Mouse (Mus musculus) granulocyte monocyte progenitor cell, adult 5-6 weeks (primary cell): ENCODE results near the gene 5330417H12Rik. TPM values are rescaled to one million over a fixed set of nuclear protein-coding genes. Genes with fewer than 3 reads are reported as not detected.

Experiments
- ATAC-seq: replicated peaks from 2 replicates; pipeline ENCODE4 v1.8.0; 2016; ENCODE audit warnings: mild to moderate bottlenecking, moderate TSS enrichment, inconsistent platforms; ENCODE audit not compliant: poor library complexity, severe bottlenecking
- total RNA-seq, 2 experiments: library from RNA; stranded (forward) in 1 of 2; stranded (reverse) in 1 of 2; fragments of 200-712, 200-1000 nt in 1 of 2; fragments of >200 nt in 1 of 2; fragmentation: Nextera tagmentation in 1 of 2; gene quantifications; 2 replicates each; pipeline ENCODE4 v1.2.3; 2014 to 2017

5330417H12Rik gene
- total RNA-seq, 2 experiments from 2014 or later = not detected

- ATAC-seq = no peak
Observed at GRCm38 (mm10) chr7:107633201-107633600, 8.2 kb upstream of the 5330417H12Rik start.

- ATAC-seq = peak; percentile 94
Observed at GRCm38 (mm10) chr7:107628383-107628782, 3.4 kb upstream of the 5330417H12Rik start.

DNA sequence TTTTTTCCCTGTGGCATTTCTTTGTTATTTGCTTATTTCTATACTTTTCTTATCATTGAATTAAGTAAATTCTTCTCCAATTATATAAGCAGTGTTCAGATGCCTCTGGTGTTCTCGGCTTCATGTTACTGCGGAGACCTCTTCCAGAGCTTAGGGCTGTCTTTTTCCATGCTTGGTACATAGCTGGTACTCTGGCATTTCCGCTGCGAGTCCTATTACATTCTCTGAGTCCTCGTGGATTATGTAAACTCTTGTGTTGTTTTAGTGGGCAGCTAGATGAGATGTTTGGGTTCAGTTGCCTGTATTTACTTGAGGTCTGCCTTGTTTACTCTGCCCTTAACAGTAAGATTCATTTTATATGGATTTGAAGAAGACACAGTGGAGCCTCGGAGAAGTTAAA is 820 bp upstream of the 5330417H12Rik start:
- no peak for ATAC-seq

DNA sequence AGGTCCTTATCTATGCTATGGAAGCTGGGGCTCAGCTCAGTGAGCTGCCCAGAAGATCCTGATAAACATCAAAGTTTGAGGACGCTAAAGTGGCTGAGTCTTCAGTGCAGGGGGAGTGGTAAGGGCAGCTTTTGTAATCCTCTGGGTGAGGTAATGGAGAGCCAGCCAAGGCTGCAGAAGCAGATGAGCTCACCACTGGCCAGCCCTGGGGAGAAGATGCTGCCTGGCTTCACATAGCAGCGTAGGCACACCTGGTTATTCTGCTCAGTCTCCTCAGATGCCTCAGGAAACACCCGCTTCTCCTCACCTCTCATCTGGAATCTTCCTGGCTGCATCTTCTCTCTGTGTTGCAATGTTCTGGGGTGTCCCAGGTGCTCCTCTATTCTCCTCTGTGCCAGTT is 529 bp downstream of the 5330417H12Rik start:
- ATAC-seq = 0 out of 2 replicates have a peak, but pooled peaks have one; percentile 31

DNA sequence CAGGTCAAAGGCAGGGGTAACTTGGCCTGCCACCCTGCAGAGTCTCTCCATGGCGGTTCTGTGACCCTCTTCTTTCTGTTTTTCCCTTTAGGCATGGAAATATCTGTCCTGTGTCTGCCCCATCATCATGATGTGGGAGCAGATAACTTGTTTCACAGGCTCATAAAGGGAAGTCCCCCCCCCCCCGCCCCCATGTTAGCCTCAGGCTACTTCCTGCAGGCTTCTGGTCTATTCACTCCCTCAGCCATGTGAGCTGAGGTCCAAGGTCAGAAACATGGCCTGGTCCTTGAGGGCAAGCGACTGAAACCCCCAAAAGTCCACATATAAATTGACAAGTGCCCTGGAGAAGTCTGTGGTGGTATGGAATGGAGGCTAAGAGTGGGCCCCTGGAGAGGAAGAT is 4.8 kb downstream of the 5330417H12Rik start:
- ATAC-seq = peak; percentile 54

GRCm38 (mm10) chr7:107619225-107619624 is 5.7 kb downstream of the 5330417H12Rik start:
- no peak for ATAC-seq

GRCm38 (mm10) chr7:107618028-107618992 is 6.7 kb downstream of the 5330417H12Rik start:
- ATAC-seq = no peak

GRCm38 (mm10) chr7:107610880-107611279 is 14.1 kb downstream of the 5330417H12Rik start:
- ATAC-seq = no peak

DNA sequence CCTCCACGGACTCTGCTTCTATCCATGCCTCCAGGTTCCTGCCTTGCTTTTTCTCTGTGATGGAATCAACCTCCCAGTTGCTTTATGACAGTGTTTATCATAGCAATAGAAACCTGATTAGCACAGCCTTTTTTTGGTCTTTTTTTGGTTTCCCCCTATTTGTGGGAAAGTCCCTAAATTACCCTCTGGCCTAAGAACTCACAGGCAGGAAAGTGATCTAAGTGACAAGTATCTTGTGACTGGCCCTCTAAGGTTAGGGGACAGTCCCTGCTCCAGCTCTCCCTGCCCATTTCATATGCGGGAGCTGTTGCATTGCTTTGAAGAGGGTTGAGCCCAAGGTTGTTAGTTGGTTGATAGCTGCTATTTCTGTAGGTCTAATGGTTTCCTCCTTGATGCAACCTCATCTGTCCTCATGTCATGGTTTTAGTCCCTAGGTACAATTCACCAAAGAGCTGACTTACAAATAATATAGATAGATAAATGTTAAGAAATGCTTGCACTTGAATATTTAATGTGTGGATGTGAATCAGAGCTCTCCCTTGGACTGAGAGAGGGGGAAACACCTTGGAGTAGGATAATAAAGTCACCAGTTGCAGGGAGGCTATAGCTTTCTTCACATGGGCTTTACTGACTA is 15.2 kb downstream of the 5330417H12Rik start:
- no peak for ATAC-seq

DNA sequence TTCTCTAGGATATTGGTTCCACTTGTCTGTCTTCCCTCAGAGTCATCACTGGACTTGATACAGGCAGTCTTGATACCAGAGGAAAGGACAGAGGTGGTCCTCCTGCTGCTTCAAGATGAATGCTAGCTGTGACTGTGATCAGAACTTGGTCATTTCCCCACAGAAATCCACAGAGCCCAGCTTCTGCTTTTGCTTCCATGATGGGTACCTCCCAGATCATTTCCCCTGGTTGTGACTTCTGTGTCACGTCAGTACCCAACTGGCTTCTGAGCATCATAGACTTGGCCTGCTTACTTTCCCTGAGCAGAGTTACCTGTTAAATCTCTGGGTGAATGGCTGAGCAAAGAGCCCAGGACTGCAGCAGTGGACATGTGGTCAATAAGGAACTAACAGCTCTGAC is 17.2 kb downstream of the 5330417H12Rik start:
- ATAC-seq = peak; percentile 38

GRCm38 (mm10) chr7:107602913-107603312 is 22.0 kb downstream of the 5330417H12Rik start:
- no peak for ATAC-seq

- ATAC-seq = no peak
Observed at GRCm38 (mm10) chr7:107602505-107602904, 22.5 kb downstream of the 5330417H12Rik start.

- no peak for ATAC-seq
Observed at GRCm38 (mm10) chr7:107600651-107601050, 24.3 kb downstream of the 5330417H12Rik start.

DNA sequence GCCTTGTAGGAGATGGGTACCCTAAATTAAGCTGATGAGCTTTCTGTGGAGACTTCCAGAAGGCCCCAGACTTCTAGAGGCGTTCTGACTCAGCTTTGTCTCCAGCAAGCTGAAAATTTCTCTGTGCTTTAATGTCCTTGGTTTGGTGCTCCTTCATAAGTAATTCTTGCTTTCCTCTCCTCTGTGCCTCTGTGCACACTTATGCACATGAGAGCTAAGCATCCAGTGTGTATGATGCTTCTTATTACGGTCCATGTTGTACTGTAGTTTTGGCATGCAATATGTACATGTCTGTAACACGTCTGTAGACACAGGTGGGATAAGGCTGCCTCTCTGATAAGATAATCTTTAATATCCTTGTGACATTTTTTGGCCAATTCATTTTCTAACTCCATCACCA is 27.0 kb downstream of the 5330417H12Rik start:
- ATAC-seq = no peak

- ATAC-seq = no peak
Observed at GRCm38 (mm10) chr7:107596753-107597152, 28.2 kb downstream of the 5330417H12Rik start.

DNA sequence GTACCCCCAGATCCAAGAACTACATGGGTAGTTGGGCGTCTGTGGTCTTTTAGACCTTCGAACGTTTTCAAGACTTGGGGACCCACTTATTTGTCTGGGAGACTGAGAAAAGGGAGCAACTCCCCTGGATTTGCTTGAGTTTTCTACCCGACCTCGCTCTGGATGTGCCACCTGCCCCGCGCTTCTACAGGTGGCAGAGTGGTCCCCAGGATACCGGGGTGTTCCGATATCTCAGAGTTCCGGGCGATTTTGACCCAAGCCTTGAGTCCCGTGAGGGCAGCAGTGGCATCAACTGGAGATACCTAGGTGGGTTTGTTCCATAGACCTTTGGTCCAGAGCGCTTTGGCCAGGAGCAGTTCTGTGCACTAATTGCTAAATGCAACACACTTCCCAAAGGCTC is 29.5 kb downstream of the 5330417H12Rik start:
- no peak for ATAC-seq

GRCm38 (mm10) chr7:107594857-107595402 is 30.0 kb downstream of the 5330417H12Rik start, which contains the start of gene Ppfibp2:
Gene Ppfibp2 (plus strand): TSS chr7:107595207.
- ATAC-seq = peak; percentile 87

DNA sequence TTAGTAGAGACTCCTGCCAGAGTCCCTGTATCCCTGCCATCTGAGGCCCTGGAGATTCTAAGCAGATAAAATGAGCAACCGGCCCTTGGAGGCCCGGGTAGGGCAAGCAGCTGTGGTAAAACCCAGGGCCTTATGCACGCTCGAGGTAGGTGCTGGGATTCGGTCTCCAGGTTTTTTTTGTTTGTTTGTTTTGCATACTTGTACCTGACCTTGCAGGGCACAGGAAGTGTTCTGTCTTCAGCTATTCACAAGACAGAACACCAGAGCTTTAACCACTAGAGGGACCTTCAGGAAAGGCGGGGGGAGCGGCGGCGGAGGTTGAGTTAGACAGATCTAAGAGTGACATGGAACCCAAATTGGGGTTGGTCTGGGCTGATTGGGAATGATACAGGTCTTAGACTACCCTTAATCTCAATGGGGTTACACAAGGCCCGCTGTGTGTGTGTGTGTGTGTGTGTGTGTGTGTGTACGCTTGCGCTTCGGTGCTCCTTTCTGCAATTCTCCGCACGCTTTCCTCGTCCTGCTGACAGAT is 30.6 kb downstream of the 5330417H12Rik start:
- ATAC-seq = peak; percentile 49

DNA sequence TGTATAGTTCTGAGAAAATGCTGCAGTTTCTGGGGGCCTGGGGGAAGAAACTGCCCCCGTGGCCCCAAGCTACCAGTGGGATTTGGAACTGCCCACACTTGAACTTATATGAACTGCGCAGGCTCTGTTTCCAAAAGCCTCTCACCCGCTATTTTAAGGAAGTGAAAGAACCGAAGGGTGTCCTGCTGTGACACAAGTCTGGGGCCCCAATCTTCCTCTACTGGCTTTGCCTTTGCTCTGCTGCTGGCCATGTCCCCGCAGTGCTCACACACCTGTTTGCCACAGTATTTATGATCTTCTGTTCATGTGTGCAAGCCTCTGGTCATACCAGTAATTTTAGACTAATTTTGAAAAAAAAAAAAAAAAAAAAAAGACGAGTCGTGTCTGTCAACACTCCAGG is 31.1 kb downstream of the 5330417H12Rik start:
- ATAC-seq = peak; percentile 71

GRCm38 (mm10) chr7:107592641-107593040 is 32.3 kb downstream of the 5330417H12Rik start:
- ATAC-seq = no peak

- ATAC-seq = no peak
Observed at GRCm38 (mm10) chr7:107574276-107574675, 50.7 kb downstream of the 5330417H12Rik start.
